Mouse (Mus musculus): ENCODE results near the gene Zdhhc7. TPM values are rescaled to one million over a fixed set of nuclear protein-coding genes. Genes with fewer than 3 reads are reported as not detected.

Zdhhc7 gene
- polyA plus RNA-seq, 1 experiment from 2014 or later = 26.1 TPM

GRCm38 (mm10) chr8:120065611-120066010 is 35.7 kb downstream of the Zdhhc7 start:
- WGBS (ENCODE audit: insufficient replicate concordance) = 71% methylated on average over 8 of the region's 8 CpGs
- Histone ChIP-seq H3K4me3 (no peak overlapping the region), H3K4me1 (no peaks in the 10 kb centered on the region), H3K9ac (no peak overlapping the region), H3K9me3 (replicated peaks) (no peaks in the 10 kb centered on the region), H3K4me2 (no peak overlapping the region), H3K27me3 (replicated peaks) (peaks cover 15% of the 10 kb centered on the region; the same call in 1 of the 2 replicates), H3K27ac (no peak overlapping the region), H3K36me3 (no peaks in the 10 kb centered on the region)
- no peak for ATAC-seq

DNA sequence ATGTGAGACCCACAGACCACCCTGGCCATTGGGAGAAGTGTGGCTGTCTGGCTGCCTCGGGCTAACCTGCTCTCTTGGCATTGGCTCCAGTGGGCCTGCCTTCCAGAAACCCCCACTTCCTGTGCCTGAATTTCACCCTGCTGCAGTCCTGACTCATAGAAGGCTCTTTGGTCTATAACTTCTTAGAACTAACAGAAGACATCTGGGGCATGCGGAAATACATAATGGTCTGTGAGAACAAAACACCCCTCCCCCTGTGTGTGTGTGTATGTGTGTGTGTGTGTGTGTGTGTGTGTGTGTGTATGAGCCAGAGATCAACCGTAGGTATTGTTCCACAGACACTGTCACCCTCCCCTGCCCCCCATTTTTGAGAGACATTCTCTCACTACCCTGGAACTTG is 38.0 kb downstream of the Zdhhc7 start:
- Histone ChIP-seq H3K9me3 (replicated peaks) (no peaks in the 10 kb centered on the region), H3K9ac (no peak overlapping the region), H3K27me3 (replicated peaks) (peaks cover 12% of the 10 kb centered on the region; the same call in 1 of the 2 replicates), H3K4me3 (no peak overlapping the region), H3K36me3 (no peaks in the 10 kb centered on the region), H3K27ac (no peak overlapping the region), H3K4me1 (no peaks in the 10 kb centered on the region), H3K4me2 (no peak overlapping the region)
- no peak for ATAC-seq
- 64% methylated on average over 2 of the region's 3 CpGs for WGBS (ENCODE audit: insufficient replicate concordance)

DNA sequence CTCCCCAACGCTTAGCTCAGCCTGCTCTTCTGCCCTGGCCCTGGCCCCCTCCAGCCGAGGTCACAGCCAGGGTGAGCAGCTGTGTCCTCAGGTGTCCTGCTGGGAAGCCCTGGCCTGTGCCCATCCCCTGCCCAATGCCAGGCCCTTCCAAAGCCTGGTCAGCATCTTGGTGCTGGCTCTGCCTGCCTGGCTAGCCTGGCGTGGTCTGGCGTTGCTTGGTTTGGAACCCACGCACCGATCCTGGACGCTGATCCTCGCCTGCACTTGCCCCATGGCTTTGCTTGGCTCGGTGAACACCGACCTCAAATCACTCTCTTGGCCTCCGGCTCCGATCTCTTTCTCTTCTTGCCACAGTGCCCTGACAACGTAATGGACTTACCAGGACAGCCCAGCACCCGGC is 38.5 kb downstream of the Zdhhc7 start:
- Histone ChIP-seq H3K4me3 (no peak overlapping the region), H3K9me3 (replicated peaks) (no peaks in the 10 kb centered on the region), H3K4me1 (no peaks in the 10 kb centered on the region), H3K27ac (no peak overlapping the region), H3K4me2 (no peak overlapping the region), H3K9ac (no peak overlapping the region), H3K36me3 (no peaks in the 10 kb centered on the region), H3K27me3 (replicated peaks) (peaks cover 12% of the 10 kb centered on the region; the same call in 1 of the 2 replicates)
- 74% methylated on average over 14 of the region's 14 CpGs for WGBS (ENCODE audit: insufficient replicate concordance)
- no peak for ATAC-seq

- Histone ChIP-seq H3K27me3 (replicated peaks) (peaks cover 3% of the 10 kb centered on the region; the same call in 1 of the 2 replicates), H3K4me2 (no peak overlapping the region), H3K27ac (no peak overlapping the region), H3K36me3 (no peaks in the 10 kb centered on the region), H3K9me3 (replicated peaks) (0 out of 2 replicates have a peak, but pooled peaks cover 8% of the 10 kb centered on the region), H3K4me3 (no peak overlapping the region), H3K4me1 (no peaks in the 10 kb centered on the region), H3K9ac (no peak overlapping the region)
- no peak for ATAC-seq
- WGBS (ENCODE audit: insufficient replicate concordance) = 49% methylated on average over 2 of the region's 2 CpGs
These were observed 44.2 kb downstream of the Zdhhc7 start for GRCm38 (mm10) chr8:120057078-120057477.

DNA sequence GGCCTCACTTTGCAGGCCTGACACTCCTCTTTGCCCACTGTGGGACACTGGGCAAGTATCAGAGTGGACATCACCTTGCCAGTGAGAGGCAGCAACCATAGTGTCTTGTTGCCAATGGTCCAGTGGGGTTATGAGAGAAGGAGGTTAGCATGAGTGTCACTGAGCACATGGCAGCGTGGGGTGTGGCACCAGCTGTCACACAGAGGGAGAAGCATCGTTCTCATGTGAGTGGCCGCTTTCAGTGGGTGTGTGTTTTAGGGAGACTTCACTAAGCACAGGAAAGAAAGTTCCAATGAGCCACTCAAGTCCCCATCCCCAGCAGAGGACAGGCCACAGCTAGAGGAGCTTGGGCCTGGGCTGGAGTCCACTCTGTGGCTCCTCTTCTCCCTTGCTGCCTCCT is 46.4 kb downstream of the Zdhhc7 start:
- WGBS (ENCODE audit: insufficient replicate concordance) = 66% methylated on average over 3 of the region's 3 CpGs
- Histone ChIP-seq H3K9ac (no peak overlapping the region), H3K4me2 (no peak overlapping the region), H3K4me3 (no peak overlapping the region), H3K9me3 (replicated peaks) (0 out of 2 replicates have a peak, but pooled peaks cover 8% of the 10 kb centered on the region), H3K27me3 (replicated peaks) (peaks cover 18% of the 10 kb centered on the region), H3K36me3 (no peaks in the 10 kb centered on the region), H3K4me1 (0 out of 2 replicates have a peak, but pooled peaks cover 4% of the 10 kb centered on the region), H3K27ac (no peak overlapping the region)
- no peak for ATAC-seq

GRCm38 (mm10) chr8:120052318-120052717 is 49.0 kb downstream of the Zdhhc7 start:
- Histone ChIP-seq H3K4me2 (no peak overlapping the region), H3K27ac (no peak overlapping the region), H3K9me3 (replicated peaks) (0 out of 2 replicates have a peak, but pooled peaks cover 8% of the 10 kb centered on the region), H3K27me3 (replicated peaks) (peaks cover 31% of the 10 kb centered on the region), H3K36me3 (no peaks in the 10 kb centered on the region), H3K9ac (no peak overlapping the region), H3K4me1 (0 out of 2 replicates have a peak, but pooled peaks cover 4% of the 10 kb centered on the region), H3K4me3 (no peak overlapping the region)
- ATAC-seq = no peak
- 68% methylated on average over 8 of the region's 8 CpGs for WGBS (ENCODE audit: insufficient replicate concordance)

- Histone ChIP-seq H3K9ac (no peak overlapping the region), H3K4me2 (no peak overlapping the region), H3K9me3 (replicated peaks) (0 out of 2 replicates have a peak, but pooled peaks cover 8% of the 10 kb centered on the region), H3K36me3 (no peaks in the 10 kb centered on the region), H3K4me1 (0 out of 2 replicates have a peak, but pooled peaks cover 4% of the 10 kb centered on the region), H3K27ac (no peak overlapping the region), H3K27me3 (replicated peaks) (peaks cover 31% of the 10 kb centered on the region), H3K4me3 (no peak overlapping the region)
- ATAC-seq = no peak
- WGBS (ENCODE audit: insufficient replicate concordance) = 82% methylated on average over 4 of the region's 4 CpGs
These were observed 49.4 kb downstream of the Zdhhc7 start for GRCm38 (mm10) chr8:120051908-120052307.

- H3K9me3 ChIP-seq (replicated peaks) = 0 out of 2 replicates have a peak, but pooled peaks cover under 1% of the 10 kb centered on the region
- H3K27me3 ChIP-seq (replicated peaks) = peaks cover 31% of the 10 kb centered on the region
- H3K9ac ChIP-seq = no peak overlapping the region
- no peak overlapping the region for H3K27ac ChIP-seq
- 20% methylated on average over 4 of the region's 4 CpGs for WGBS (ENCODE audit: insufficient replicate concordance)
- H3K4me3 ChIP-seq = no peak overlapping the region
- no peaks in the 10 kb centered on the region for H3K36me3 ChIP-seq
- no peak overlapping the region for H3K4me2 ChIP-seq
- 0 out of 2 replicates have a peak, but pooled peaks cover 4% of the 10 kb centered on the region for H3K4me1 ChIP-seq
- ATAC-seq = no peak
These were observed 50.3 kb downstream of the Zdhhc7 start for GRCm38 (mm10) chr8:120051006-120051405.

DNA sequence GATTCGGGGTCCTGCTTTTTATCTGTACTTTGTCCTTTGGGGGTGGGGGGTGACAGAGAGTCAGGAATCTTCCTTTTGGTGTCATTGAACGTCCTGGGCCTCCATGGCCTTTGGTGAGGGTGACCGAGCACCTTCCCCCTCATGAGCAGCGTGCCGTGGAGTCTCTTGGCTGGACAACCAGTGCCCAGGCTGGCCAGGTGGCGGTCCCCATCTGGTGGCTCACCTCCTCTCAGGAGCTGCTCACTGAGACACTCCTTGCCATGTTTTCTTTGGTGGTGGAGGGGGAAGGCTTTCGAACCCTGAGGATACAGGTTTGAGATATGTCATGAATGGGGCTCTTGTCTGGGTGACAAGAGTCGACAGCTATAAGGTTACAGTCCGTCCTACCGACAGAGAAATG is 50.9 kb downstream of the Zdhhc7 start:
- 0 out of 2 replicates have a peak, but pooled peaks cover 4% of the 10 kb centered on the region for H3K4me1 ChIP-seq
- H3K9ac ChIP-seq = no peak overlapping the region
- H3K4me3 ChIP-seq = no peak overlapping the region
- peaks cover 31% of the 10 kb centered on the region for H3K27me3 ChIP-seq (replicated peaks)
- 41% methylated on average over 10 of the region's 10 CpGs for WGBS (ENCODE audit: insufficient replicate concordance)
- no peaks in the 10 kb centered on the region for H3K36me3 ChIP-seq
- no peaks in the 10 kb centered on the region for H3K9me3 ChIP-seq (replicated peaks)
- ATAC-seq = no peak
- no peak overlapping the region for H3K27ac ChIP-seq
- H3K4me2 ChIP-seq = no peak overlapping the region

GRCm38 (mm10) chr8:120049949-120050348 is 51.3 kb downstream of the Zdhhc7 start:
- Histone ChIP-seq H3K4me2 (no peak overlapping the region), H3K4me1 (0 out of 2 replicates have a peak, but pooled peaks cover 4% of the 10 kb centered on the region), H3K9me3 (replicated peaks) (no peaks in the 10 kb centered on the region), H3K36me3 (no peaks in the 10 kb centered on the region), H3K27me3 (replicated peaks) (peaks cover 31% of the 10 kb centered on the region), H3K27ac (no peak overlapping the region), H3K4me3 (no peak overlapping the region), H3K9ac (no peak overlapping the region)
- no peak for ATAC-seq
- WGBS (ENCODE audit: insufficient replicate concordance) = 23% methylated on average over 13 of the region's 13 CpGs

DNA sequence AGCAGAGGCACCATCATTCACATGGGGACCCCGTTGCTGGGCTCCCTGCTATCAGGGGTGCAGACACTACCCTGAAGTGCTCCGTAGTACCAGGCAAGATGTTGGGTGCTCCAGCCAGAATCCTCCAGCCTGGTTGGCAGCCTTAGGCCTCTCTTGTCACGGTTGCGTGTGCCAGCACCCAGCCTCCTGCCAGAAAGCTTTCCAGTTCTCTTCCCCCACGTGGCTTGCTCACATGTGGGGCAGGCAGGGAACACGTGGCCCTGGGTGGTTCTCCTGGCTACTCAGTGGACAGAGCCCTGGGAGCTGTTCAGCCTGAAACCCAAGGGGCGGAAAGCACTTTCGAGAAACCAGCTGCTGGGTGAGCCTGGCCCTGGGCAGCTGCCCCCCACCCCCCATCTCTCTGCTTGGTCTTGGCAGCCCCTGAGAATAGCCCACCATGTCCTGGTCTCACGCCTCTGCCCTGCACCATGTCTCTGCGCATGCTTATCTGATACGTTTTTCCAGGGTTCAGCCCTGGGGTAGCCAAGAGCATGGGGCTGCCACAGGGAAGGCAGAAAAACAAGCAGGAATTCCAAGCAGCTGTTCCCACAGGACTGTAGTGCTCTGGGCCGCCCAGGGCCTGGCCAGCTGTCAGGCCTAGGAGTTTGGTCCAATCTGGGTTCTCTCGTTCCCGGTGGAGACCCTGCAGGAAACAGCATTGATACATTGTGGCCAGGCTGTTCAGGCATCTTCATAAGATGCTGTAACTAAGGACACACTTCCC is 54.8 kb downstream of the Zdhhc7 start:
- H3K27me3 ChIP-seq (replicated peaks) = peaks cover 26% of the 10 kb centered on the region
- WGBS (ENCODE audit: insufficient replicate concordance) = 69% methylated on average over 14 of the region's 14 CpGs
- H3K9me3 ChIP-seq (replicated peaks) = no peaks in the 10 kb centered on the region
- no peak overlapping the region for H3K9ac ChIP-seq
- no peak overlapping the region for H3K4me3 ChIP-seq
- no peak overlapping the region for H3K4me2 ChIP-seq
- H3K36me3 ChIP-seq = no peaks in the 10 kb centered on the region
- no peak for ATAC-seq
- 0 out of 2 replicates have a peak, but pooled peaks cover 13% of the 10 kb centered on the region for H3K4me1 ChIP-seq
- no peak overlapping the region for H3K27ac ChIP-seq

- no peak for ATAC-seq
- Histone ChIP-seq H3K4me2 (no peak overlapping the region), H3K9me3 (replicated peaks) (no peaks in the 10 kb centered on the region), H3K27ac (no peak overlapping the region), H3K4me1 (0 out of 2 replicates have a peak, but pooled peaks cover 17% of the 10 kb centered on the region), H3K27me3 (replicated peaks) (peaks cover 22% of the 10 kb centered on the region), H3K4me3 (no peak overlapping the region), H3K36me3 (no peaks in the 10 kb centered on the region), H3K9ac (no peak overlapping the region)
- WGBS (ENCODE audit: insufficient replicate concordance) = 60% methylated on average over 5 of the region's 5 CpGs
These were observed 55.8 kb downstream of the Zdhhc7 start for GRCm38 (mm10) chr8:120045471-120045870.

Measured in liver, embryonic 12.5 days (tissue).